Mouse (Mus musculus): ENCODE data around the gene Ift22. TPM values are rescaled to one million over a fixed set of nuclear protein-coding genes. Genes with fewer than 3 reads are reported as not detected.

Gene Ift22
- 1.7 and 10.7 TPM in 2 replicates for polyA plus RNA-seq (2011; ENCODE audit: insufficient read depth, insufficient read length, low replicate concordance, missing spikeins)

- TF ChIP-seq CTCF (IDR thresholded peaks at IDR 0.05; ENCODE audit: control insufficient read depth, insufficient read depth, low read length) (no peak), POLR2A (IDR thresholded peaks at IDR 0.05; ENCODE audit: borderline replicate concordance, control insufficient read depth, low read depth, low read length) (peak; percentile 42; the same call in 1 of the 2 replicates)
These were observed at the start of gene Ift22 for GRCm38 (mm10) chr5:136907991-136908857. Ift22 (plus strand) TSS chr5:136908150.

GRCm38 (mm10) chr5:136861191-136861940, 46.6 kb upstream of the Ift22 start:
- WGBS, result 89% methylated on average over 20 of the region's 20 CpGs
- no peak for TF ChIP-seq CTCF (IDR thresholded peaks at IDR 0.05; ENCODE audit: control insufficient read depth, insufficient read depth, low read length)
- no peak for TF ChIP-seq POLR2A (IDR thresholded peaks at IDR 0.05; ENCODE audit: borderline replicate concordance, control insufficient read depth, low read depth, low read length)
- Histone ChIP-seq H3K4me3 (replicated peaks; ENCODE audit: control insufficient read depth, low read depth, low read length) (no peak overlapping the region), H3K27ac (ENCODE audit: control insufficient read depth, insufficient read depth, low read depth, low read length, poor library complexity) (no peak overlapping the region), H3K4me1 (ENCODE audit: control insufficient read depth, insufficient read depth, low read length) (peaks cover 5% of the 10 kb centered on the region; the same call in 1 of the 2 replicates)

More at GRCm38 (mm10) chr5:136907991-136908857, at the start of gene Ift22:
- peak within 1 kb of the TSS; percentile 45 for H3K27ac ChIP-seq (ENCODE audit: control insufficient read depth, insufficient read depth, low read depth, low read length, poor library complexity)
- 6% methylated on average over 32 of the region's 32 CpGs for WGBS
- H3K4me1 ChIP-seq (ENCODE audit: control insufficient read depth, insufficient read depth, low read length), result no peaks in the 10 kb centered on the region
- H3K4me3 ChIP-seq (replicated peaks; ENCODE audit: control insufficient read depth, low read depth, low read length), result peak within 1 kb of the TSS; percentile 83

- peaks cover 5% of the 10 kb centered on the region; the same call in 1 of the 2 replicates for H3K4me1 ChIP-seq (ENCODE audit: control insufficient read depth, insufficient read depth, low read length)
- TF ChIP-seq POLR2A (IDR thresholded peaks at IDR 0.05; ENCODE audit: borderline replicate concordance, control insufficient read depth, low read depth, low read length) (no peak), CTCF (IDR thresholded peaks at IDR 0.05; ENCODE audit: control insufficient read depth, insufficient read depth, low read length) (no peak)
- WGBS, result 62% methylated on average over 4 of the region's 4 CpGs
- H3K4me3 ChIP-seq (replicated peaks; ENCODE audit: control insufficient read depth, low read depth, low read length), result no peak overlapping the region
- H3K27ac ChIP-seq (ENCODE audit: control insufficient read depth, insufficient read depth, low read depth, low read length, poor library complexity), result peak overlapping the region; percentile 18; the same call in 1 of the 2 replicates
These were observed 45.1 kb upstream of the Ift22 start for GRCm38 (mm10) chr5:136862806-136863205.

- WGBS, result 60% methylated on average over 9 of the region's 9 CpGs
- Histone ChIP-seq H3K4me3 (replicated peaks; ENCODE audit: control insufficient read depth, low read depth, low read length) (no peak overlapping the region), H3K27ac (ENCODE audit: control insufficient read depth, insufficient read depth, low read depth, low read length, poor library complexity) (no peak overlapping the region), H3K4me1 (ENCODE audit: control insufficient read depth, insufficient read depth, low read length) (peaks cover 5% of the 10 kb centered on the region; the same call in 1 of the 2 replicates)
- TF ChIP-seq CTCF (IDR thresholded peaks at IDR 0.05; ENCODE audit: control insufficient read depth, insufficient read depth, low read length) (no peak), POLR2A (IDR thresholded peaks at IDR 0.05; ENCODE audit: borderline replicate concordance, control insufficient read depth, low read depth, low read length) (no peak)
These were observed 44.7 kb upstream of the Ift22 start for GRCm38 (mm10) chr5:136863276-136863675.

- WGBS, result 5% methylated on average over 14 of the region's 14 CpGs
- TF ChIP-seq POLR2A (IDR thresholded peaks at IDR 0.05; ENCODE audit: borderline replicate concordance, control insufficient read depth, low read depth, low read length) (no peak), CTCF (IDR thresholded peaks at IDR 0.05; ENCODE audit: control insufficient read depth, insufficient read depth, low read length) (no peak)
- Histone ChIP-seq H3K27ac (ENCODE audit: control insufficient read depth, insufficient read depth, low read depth, low read length, poor library complexity) (peak overlapping the region; percentile 77), H3K4me1 (ENCODE audit: control insufficient read depth, insufficient read depth, low read length) (peaks cover 7% of the 10 kb centered on the region), H3K4me3 (replicated peaks; ENCODE audit: control insufficient read depth, low read depth, low read length) (no peak overlapping the region)
These were observed 43.8 kb upstream of the Ift22 start for GRCm38 (mm10) chr5:136863961-136864674.

- no peak overlapping the region for H3K27ac ChIP-seq (ENCODE audit: control insufficient read depth, insufficient read depth, low read depth, low read length, poor library complexity)
- WGBS, result 79% methylated on average over 5 of the region's 5 CpGs
- peaks cover 6% of the 10 kb centered on the region for H3K4me1 ChIP-seq (ENCODE audit: control insufficient read depth, insufficient read depth, low read length)
- TF ChIP-seq POLR2A (IDR thresholded peaks at IDR 0.05; ENCODE audit: borderline replicate concordance, control insufficient read depth, low read depth, low read length) (no peak), CTCF (IDR thresholded peaks at IDR 0.05; ENCODE audit: control insufficient read depth, insufficient read depth, low read length) (no peak)
- H3K4me3 ChIP-seq (replicated peaks; ENCODE audit: control insufficient read depth, low read depth, low read length), result no peak overlapping the region
These were observed 40.2 kb upstream of the Ift22 start for GRCm38 (mm10) chr5:136867706-136868105.

- 37% methylated on average over 10 of the region's 10 CpGs for WGBS
- TF ChIP-seq POLR2A (IDR thresholded peaks at IDR 0.05; ENCODE audit: borderline replicate concordance, control insufficient read depth, low read depth, low read length) (no peak), CTCF (IDR thresholded peaks at IDR 0.05; ENCODE audit: control insufficient read depth, insufficient read depth, low read length) (no peak)
- Histone ChIP-seq H3K27ac (ENCODE audit: control insufficient read depth, insufficient read depth, low read depth, low read length, poor library complexity) (peak overlapping the region; percentile 12), H3K4me1 (ENCODE audit: control insufficient read depth, insufficient read depth, low read length) (peaks cover 2% of the 10 kb centered on the region), H3K4me3 (replicated peaks; ENCODE audit: control insufficient read depth, low read depth, low read length) (no peak overlapping the region)
These were observed 38.4 kb upstream of the Ift22 start for GRCm38 (mm10) chr5:136869451-136870114.
